Mouse (Mus musculus): ENCODE results near the gene Map2. TPM values are rescaled to one million over a fixed set of nuclear protein-coding genes. Genes with fewer than 3 reads are reported as not detected.

Gene Map2
- polyA plus RNA-seq, 1 experiment from 2014 or later: 298 TPM

- Histone ChIP-seq H3K9me3 (replicated peaks; ENCODE audit: control insufficient read depth, low read length) (no peaks in the 10 kb centered on the region), H3K4me3 (ENCODE audit: low read depth, low read length) (no peak overlapping the region), H3K36me3 (ENCODE audit: control insufficient read depth, insufficient read depth, low read length) (no peaks in the 10 kb centered on the region), H3K27me3 (replicated peaks; ENCODE audit: control insufficient read depth, insufficient read depth, low read length) (no peaks in the 10 kb centered on the region), H3K9ac (ENCODE audit: low read length) (no peak overlapping the region), H3K27ac (ENCODE audit: low read depth, low read length) (no peak overlapping the region), H3K4me1 (ENCODE audit: control insufficient read depth, insufficient read depth, low read length) (no peaks in the 10 kb centered on the region), H3K4me2 (ENCODE audit: low read length) (no peak overlapping the region)
- ATAC-seq: no peak
- no peak for DNase-seq (ENCODE audit: low spot score)
- 79% methylated on average over 3 of the region's 3 CpGs for WGBS
These were observed 284.3 kb downstream of the Map2 start for GRCm38 (mm10) chr1:66459394-66459793.

GRCm38 (mm10) chr1:66460850-66461249, 285.8 kb downstream of the Map2 start:
- 84% methylated on average over 4 of the region's 4 CpGs for WGBS
- Histone ChIP-seq H3K4me2 (ENCODE audit: low read length) (no peak overlapping the region), H3K4me3 (ENCODE audit: low read depth, low read length) (no peak overlapping the region), H3K9ac (ENCODE audit: low read length) (no peak overlapping the region), H3K27ac (ENCODE audit: low read depth, low read length) (no peak overlapping the region), H3K36me3 (ENCODE audit: control insufficient read depth, insufficient read depth, low read length) (no peaks in the 10 kb centered on the region), H3K4me1 (ENCODE audit: control insufficient read depth, insufficient read depth, low read length) (no peaks in the 10 kb centered on the region), H3K27me3 (replicated peaks; ENCODE audit: control insufficient read depth, insufficient read depth, low read length) (no peaks in the 10 kb centered on the region), H3K9me3 (replicated peaks; ENCODE audit: control insufficient read depth, low read length) (no peaks in the 10 kb centered on the region)
- DNase-seq (ENCODE audit: low spot score) (no peak), ATAC-seq (no peak)

DNA sequence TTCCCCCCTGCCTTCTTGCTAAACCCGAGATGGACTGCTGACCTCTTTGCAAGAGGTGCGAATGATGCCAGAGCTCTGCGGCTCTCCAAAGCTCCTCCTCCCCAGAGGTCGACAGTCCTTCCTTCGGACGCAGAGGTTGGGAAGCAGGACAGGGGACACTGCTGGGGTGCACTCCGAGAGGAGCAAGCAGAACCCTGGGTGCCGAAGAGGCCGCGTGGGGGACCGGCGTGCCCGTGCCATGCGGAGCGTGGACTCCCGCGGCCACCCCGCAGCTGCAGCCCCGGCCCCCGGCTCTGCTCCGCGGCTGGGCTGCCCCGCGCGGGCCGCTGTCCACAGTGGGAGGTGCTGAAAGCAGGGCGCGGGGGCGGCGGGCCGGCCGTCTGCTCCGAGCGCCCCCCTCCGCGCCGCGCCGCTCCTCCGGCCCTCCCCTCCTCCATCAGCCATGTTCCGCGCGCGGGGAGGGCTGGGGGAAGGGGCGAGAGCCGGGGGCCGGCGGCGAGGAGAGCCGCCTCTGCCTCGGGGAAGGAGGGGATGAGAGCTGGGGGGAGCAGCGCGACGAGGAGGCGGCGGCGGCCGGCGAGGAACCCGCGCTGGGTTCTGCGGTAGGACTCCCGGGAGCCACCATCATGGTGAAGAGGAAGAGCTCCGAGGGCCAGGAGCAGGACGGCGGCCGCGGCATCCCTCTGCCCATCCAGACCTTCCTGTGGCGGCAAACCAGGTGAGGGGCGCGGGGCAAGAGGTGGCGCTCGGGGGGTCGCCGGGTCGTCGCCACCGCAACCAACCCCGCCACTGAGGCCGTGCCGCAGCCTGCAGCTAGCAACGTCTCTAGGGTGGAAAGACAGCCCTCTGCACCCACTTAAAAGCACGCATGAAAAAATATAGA, 293.0 kb downstream of the Map2 start, which contains the start of gene Unc80:
Unc80 (plus strand) TSS at position 547 of the 883 bp plus-strand sequence.
- Histone ChIP-seq H3K27ac (ENCODE audit: low read depth, low read length) (peak within 1 kb of the TSS; percentile 44; the same call in 1 of the 2 replicates), H3K4me2 (ENCODE audit: low read length) (peak within 1 kb of the TSS; percentile 81), H3K9ac (ENCODE audit: low read length) (peak within 1 kb of the TSS; percentile 81), H3K9me3 (replicated peaks; ENCODE audit: control insufficient read depth, low read length) (no peaks in the 10 kb centered on the region), H3K4me1 (ENCODE audit: control insufficient read depth, insufficient read depth, low read length) (no peaks in the 10 kb centered on the region), H3K36me3 (ENCODE audit: control insufficient read depth, insufficient read depth, low read length) (no peaks in the 10 kb centered on the region), H3K27me3 (replicated peaks; ENCODE audit: control insufficient read depth, insufficient read depth, low read length) (no peaks in the 10 kb centered on the region), H3K4me3 (ENCODE audit: low read depth, low read length) (peak within 1 kb of the TSS; percentile 66)
- ATAC-seq (peak; percentile 91), DNase-seq (ENCODE audit: low spot score) (peak; percentile 57)
- 1% methylated on average over 68 of the region's 83 CpGs for WGBS

- Histone ChIP-seq H3K9ac (ENCODE audit: low read length) (peak overlapping the region; percentile 81), H3K4me1 (ENCODE audit: control insufficient read depth, insufficient read depth, low read length) (no peaks in the 10 kb centered on the region), H3K4me3 (ENCODE audit: low read depth, low read length) (peak overlapping the region; percentile 66), H3K4me2 (ENCODE audit: low read length) (peak overlapping the region; percentile 81), H3K27me3 (replicated peaks; ENCODE audit: control insufficient read depth, insufficient read depth, low read length) (no peaks in the 10 kb centered on the region), H3K9me3 (replicated peaks; ENCODE audit: control insufficient read depth, low read length) (no peaks in the 10 kb centered on the region), H3K27ac (ENCODE audit: low read depth, low read length) (no peak overlapping the region), H3K36me3 (ENCODE audit: control insufficient read depth, insufficient read depth, low read length) (no peaks in the 10 kb centered on the region)
- WGBS: 14% methylated on average over 3 of the region's 3 CpGs
- peak; percentile 27 for DNase-seq (ENCODE audit: low spot score)
- peak; percentile 65 for ATAC-seq
These were observed 293.6 kb downstream of the Map2 start for GRCm38 (mm10) chr1:66468704-66469020.

- H3K27ac ChIP-seq (ENCODE audit: low read depth, low read length): no peak overlapping the region
- no peaks in the 10 kb centered on the region for H3K4me1 ChIP-seq (ENCODE audit: control insufficient read depth, insufficient read depth, low read length)
- DNase-seq (ENCODE audit: low spot score) (no peak), ATAC-seq (no peak)
- H3K27me3 ChIP-seq (replicated peaks; ENCODE audit: control insufficient read depth, insufficient read depth, low read length): no peaks in the 10 kb centered on the region
- H3K36me3 ChIP-seq (ENCODE audit: control insufficient read depth, insufficient read depth, low read length): no peaks in the 10 kb centered on the region
- H3K9ac ChIP-seq (ENCODE audit: low read length): no peak overlapping the region
- no peak overlapping the region for H3K4me2 ChIP-seq (ENCODE audit: low read length)
- no peaks in the 10 kb centered on the region for H3K9me3 ChIP-seq (replicated peaks; ENCODE audit: control insufficient read depth, low read length)
- H3K4me3 ChIP-seq (ENCODE audit: low read depth, low read length): no peak overlapping the region
- 85% methylated on average over 3 of the region's 3 CpGs for WGBS
These were observed 307.7 kb downstream of the Map2 start for GRCm38 (mm10) chr1:66482751-66483150.

Other genes starting within 250 kb of the Map2 start
- gene Crygf, start 248.8 kb upstream of the Map2 start, polyA plus RNA-seq (2014; fragmentation: Nextera tagmentation; extraction: Ambion mirVana): not detected in 2 replicates

Data from forebrain, embryonic 14.5 days (tissue).